ENCODE assay signal across 21 mouse cellular contexts in genomic region chr7:96748538-96749045, GRCm38 (mm10).
DNase-seq lines count a peak whose midpoint lies in the region; ATAC-seq and TF ChIP-seq lines count a peak whose summit lies in the region.
"Had no signal": no experiment of that assay in that cellular context is flagged by ENCODE, and none has a peak within 500 bp of the region (broad histone marks: within the 10 kb centered on the region; RNA-seq: fewer than 3 reads in every experiment).

No protein-coding gene starts in this region.

- H3K9me3 ChIP-seq in embryonic facial prominence, embryonic 11.5 days (replicated peaks; ENCODE audit: control insufficient read depth, low read length): no peaks in the 10 kb centered on the region
- no peaks in the 10 kb centered on the region for H3K9me3 ChIP-seq in stomach, embryonic 15.5 days
- H3K9me3 ChIP-seq: embryonic facial prominence, embryonic 13.5 days; forebrain, embryonic 13.5 days; midbrain, embryonic 12.5 days had no signal

- H3K4me2 ChIP-seq in embryonic facial prominence, embryonic 11.5 days (ENCODE audit: low read depth, low read length): no peak overlapping the region
- no peak overlapping the region for H3K4me2 ChIP-seq in stomach, embryonic 15.5 days
- H3K4me2 ChIP-seq: embryonic facial prominence, embryonic 13.5 days; forebrain, embryonic 13.5 days; midbrain, embryonic 12.5 days had no signal

- no peaks in the 10 kb centered on the region for H3K27me3 ChIP-seq in embryonic facial prominence, embryonic 11.5 days (ENCODE audit: control insufficient read depth, insufficient read depth, low read length)
- H3K27me3 ChIP-seq in stomach, embryonic 15.5 days (replicated peaks): no peaks in the 10 kb centered on the region
- H3K27me3 ChIP-seq: embryonic facial prominence, embryonic 13.5 days; forebrain, embryonic 13.5 days; midbrain, embryonic 12.5 days had no signal

- peak; percentile 26 for ATAC-seq in frontal cortex, adult (ENCODE audit: low TSS enrichment)
- no peak for ATAC-seq in embryonic facial prominence, embryonic 11.5 days (replicated peaks; ENCODE audit: insufficient number of reproducible peaks, low FRiP score, low TSS enrichment, low read depth)
- peak; percentile 47 for ATAC-seq in stomach, embryonic 15.5 days (ENCODE audit: insufficient read depth, low FRiP score, low read depth)
- ATAC-seq: forebrain, embryonic 13.5 days; inflammation-experienced regulatory T-cells, adult 6 months had no signal

- H3K9ac ChIP-seq in embryonic facial prominence, embryonic 11.5 days (replicated peaks; ENCODE audit: low read length): no peak overlapping the region
- no peak overlapping the region for H3K9ac ChIP-seq in stomach, embryonic 15.5 days
- H3K9ac ChIP-seq: embryonic facial prominence, embryonic 13.5 days; forebrain, embryonic 13.5 days; midbrain, embryonic 12.5 days had no signal

- 70% methylated on average over 7 of the region's 7 CpGs for WGBS in embryonic facial prominence, embryonic 11.5 days
- WGBS in stomach, embryonic 15.5 days: 59% methylated on average over 7 of the region's 7 CpGs

- H3K4me1 ChIP-seq in embryonic facial prominence, embryonic 11.5 days (ENCODE audit: control insufficient read depth, insufficient read depth, low read length): peaks cover 8% of the 10 kb centered on the region
- H3K4me1 ChIP-seq in stomach, embryonic 15.5 days: no peaks in the 10 kb centered on the region

- 0 out of 2 replicates have a peak overlapping the region, but pooled peaks have one; percentile 39 for H3K27ac ChIP-seq in layer of hippocampus, adult 2 months
- H3K27ac ChIP-seq in embryonic facial prominence, embryonic 11.5 days (replicated peaks; ENCODE audit: low read depth, low read length): peak overlapping the region; percentile 71
- H3K27ac ChIP-seq in stomach, embryonic 15.5 days: no peak overlapping the region
- H3K27ac ChIP-seq: embryonic facial prominence, embryonic 13.5 days; forebrain, embryonic 13.5 days; heart, adult 2 months; macrophage; midbrain, embryonic 12.5 days had no signal

- H3K4me3 ChIP-seq in layer of hippocampus, adult 2 months: no peak overlapping the region
- H3K4me3 ChIP-seq in embryonic facial prominence, embryonic 11.5 days (ENCODE audit: low read depth, low read length): no peak overlapping the region
- H3K4me3 ChIP-seq in stomach, embryonic 15.5 days (replicated peaks): no peak overlapping the region
- H3K4me3 ChIP-seq: embryonic facial prominence, embryonic 13.5 days; forebrain, embryonic 13.5 days; heart, adult 2 months; midbrain, embryonic 12.5 days had no signal

- no peaks in the 10 kb centered on the region for H3K36me3 ChIP-seq in embryonic facial prominence, embryonic 11.5 days (replicated peaks; ENCODE audit: control insufficient read depth, insufficient read depth, low read depth, low read length)
- no peaks in the 10 kb centered on the region for H3K36me3 ChIP-seq in stomach, embryonic 15.5 days
- H3K36me3 ChIP-seq: embryonic facial prominence, embryonic 13.5 days; midbrain, embryonic 12.5 days had no signal

- DNase-seq in frontal cortex, postnatal 10 days (ENCODE audit: low spot score in 2 of 2): no peak
- DNase-seq in layer of hippocampus, adult 2 months (ENCODE audit: low spot score in 2 of 2): no peak
- DNase-seq in layer of hippocampus, postnatal 36 days: no peak
- DNase-seq in embryonic facial prominence, embryonic 11.5 days (ENCODE audit: low spot score): no peak
- no peak for DNase-seq in layer of hippocampus, adult 11-12 months (ENCODE audit: low spot score)
- no peak for DNase-seq in spleen, postnatal 36 days (ENCODE audit: low spot score in 2 of 2)
- DNase-seq: adrenal gland, postnatal 36 days; cerebellum, postnatal 14 days; gastrocnemius, postnatal 10 days; heart, adult 2 months; heart, postnatal 36 days; kidney, postnatal 4 days; right cerebral cortex, postnatal 4 days; thymus, postnatal 14 days had no signal

- no peak for TF ChIP-seq CTCF in layer of hippocampus, adult 2 months (conservative IDR thresholded peaks at IDR 0.05)
